Mouse (Mus musculus) C3H10T1/2 (cell line): Measurements from ENCODE around the gene Aldh3b2. TPM values are rescaled to one million over a fixed set of nuclear protein-coding genes. Genes with fewer than 3 reads are reported as not detected.

Source experiments
- polyA plus RNA-seq, 2 experiments: library from polyadenylated mRNA; unstranded; fragments of >200 nt; fragmentation: generic; extraction: Trizol; gene quantifications; one replicate each; pipeline ENCODE4 v1.2.1; 2012; ENCODE audit warnings: missing spikeins in 2 of 2

Aldh3b2 gene
- not detected for polyA plus RNA-seq

GRCm38 (mm10) chr19:3972229-3972628 lies at the start of gene Aldh3b2:
TSS of gene Aldh3b2 (plus strand) at chr19:3972328.

GRCm38 (mm10) chr19:3929211-3929941 lies 42.8 kb upstream of the Aldh3b2 start, which contains the start of gene Aldh3b1:
TSS of gene Aldh3b1 (minus strand) at chr19:3929808.

GRCm38 (mm10) chr19:3935032-3935895 lies 36.9 kb upstream of the Aldh3b2 start, which contains the start of gene Unc93b1:
TSS of gene Unc93b1 (plus strand) at chr19:3935186.

GRCm38 (mm10) chr19:3958470-3958869 lies 13.7 kb upstream of the Aldh3b2 start, which contains the start of gene Aldh3b3:
TSS of gene Aldh3b3 (plus strand) at chr19:3958645.

GRCm38 (mm10) chr19:3986334-3986733 lies 14.2 kb downstream of the Aldh3b2 start, which contains the start of gene Acy3:
TSS of gene Acy3 (plus strand) at chr19:3986570.

GRCm38 (mm10) chr19:3992416-3992815 lies 20.3 kb downstream of the Aldh3b2 start, which contains the start of gene Tbx10:
TSS of gene Tbx10 (plus strand) at chr19:3992752.

GRCm38 (mm10) chr19:4000119-4000900 lies 28.2 kb downstream of the Aldh3b2 start, which contains the start of the genes Nudt8 and Gm49405:
TSS of gene Nudt8 (plus strand) at chr19:4000580.
TSS of gene Gm49405 (plus strand) at chr19:4000626.

GRCm38 (mm10) chr19:4003112-4003511 lies 31.0 kb downstream of the Aldh3b2 start, which contains the start of gene Doc2g:
TSS of gene Doc2g (plus strand) at chr19:4003313.

GRCm38 (mm10) chr19:4012432-4013022 lies 40.4 kb downstream of the Aldh3b2 start, which contains the start of gene Ndufv1:
TSS of gene Ndufv1 (minus strand) at chr19:4012806.

Other genes with a start within 250 kb of the Aldh3b2 start
- 1 to 10 TPM in 1 of 2 experiments, under 1 TPM in 1; 0.35 to 8.2 TPM for gene Kmt5b, start 204.9 kb upstream of the Aldh3b2 start, polyA plus RNA-seq
- 10 to 100 TPM in 1 of 2 experiments, 1 to 10 TPM in 1; 3.8 to 19.2 TPM for gene Chka, start 120.6 kb upstream of the Aldh3b2 start, polyA plus RNA-seq
- 10 to 100 TPM; 46.1 to 53.3 TPM for gene Tcirg1, start 65.2 kb upstream of the Aldh3b2 start, polyA plus RNA-seq
- gene Ndufs8, start 59.6 kb upstream of the Aldh3b2 start, polyA plus RNA-seq = 100 to 1,000 TPM; 269 to 451 TPM
- gene Aldh3b1, start 42.5 kb upstream of the Aldh3b2 start, polyA plus RNA-seq = 1 to 10 TPM; 2.7 to 8.3 TPM
- gene Unc93b1, start 37.1 kb upstream of the Aldh3b2 start, polyA plus RNA-seq = under 1 TPM; 0.01 to 0.08 TPM
- gene Aldh3b3, start 13.7 kb upstream of the Aldh3b2 start, polyA plus RNA-seq = under 1 TPM in 1 of 2 experiments, not detected in 1; 0.01 TPM
- 10 to 100 TPM in 1 of 2 experiments, 1 to 10 TPM in 1; 7.4 to 28.3 TPM for gene Acy3, start 14.2 kb downstream of the Aldh3b2 start, polyA plus RNA-seq
- gene Tbx10, start 20.4 kb downstream of the Aldh3b2 start, polyA plus RNA-seq = under 1 TPM in 1 of 2 experiments, not detected in 1; 0.05 TPM
- 10 to 100 TPM; 41.3 to 59.9 TPM for gene Nudt8, start 28.3 kb downstream of the Aldh3b2 start, polyA plus RNA-seq
- gene Gm49405, start 28.3 kb downstream of the Aldh3b2 start, polyA plus RNA-seq = 1 to 10 TPM in 1 of 2 experiments, under 1 TPM in 1; 0.19 to 1.4 TPM
- gene Doc2g, start 31.0 kb downstream of the Aldh3b2 start, polyA plus RNA-seq = 1 to 10 TPM in 1 of 2 experiments, under 1 TPM in 1; 0.41 to 4.0 TPM
- 100 to 1,000 TPM; 253 to 401 TPM for gene Ndufv1, start 40.5 kb downstream of the Aldh3b2 start, polyA plus RNA-seq
- 1,000 to 10,000 TPM in 1 of 2 experiments, 100 to 1,000 TPM in 1; 849 to 1,247 TPM for gene Gstp1, start 65.7 kb downstream of the Aldh3b2 start, polyA plus RNA-seq
- gene Gstp2, start 73.7 kb downstream of the Aldh3b2 start, polyA plus RNA-seq = 10 to 100 TPM in 1 of 2 experiments, 1 to 10 TPM in 1; 1.8 to 13.9 TPM
- under 1 TPM; 0.15 to 0.18 TPM for gene Gstp3, start 87.2 kb downstream of the Aldh3b2 start, polyA plus RNA-seq
- not detected for gene Cabp2, start 109.2 kb downstream of the Aldh3b2 start, polyA plus RNA-seq
- gene Cdk2ap2, start 124.9 kb downstream of the Aldh3b2 start, polyA plus RNA-seq = 100 to 1,000 TPM in 1 of 2 experiments, 10 to 100 TPM in 1; 86.0 to 148 TPM
- 10 to 100 TPM; 48.2 to 61.6 TPM for gene Pitpnm1, start 127.7 kb downstream of the Aldh3b2 start, polyA plus RNA-seq
- gene Aip, start 153.5 kb downstream of the Aldh3b2 start, polyA plus RNA-seq = 100 to 1,000 TPM; 201 to 241 TPM
- under 1 TPM in 1 of 2 experiments, not detected in 1; 0.09 TPM for gene Gpr152, start 167.5 kb downstream of the Aldh3b2 start, polyA plus RNA-seq
- under 1 TPM; 0.14 to 0.38 TPM for gene Cabp4, start 171.7 kb downstream of the Aldh3b2 start, polyA plus RNA-seq
- gene Coro1b, start 176.3 kb downstream of the Aldh3b2 start, polyA plus RNA-seq = 100 to 1,000 TPM; 256 to 440 TPM
- 1 to 10 TPM; 6.5 to 9.5 TPM for gene Ptprcap, start 181.3 kb downstream of the Aldh3b2 start, polyA plus RNA-seq
- gene Rps6kb2, start 191.0 kb downstream of the Aldh3b2 start, polyA plus RNA-seq = 10 to 100 TPM; 28.6 to 29.9 TPM
- gene Carns1, start 203.2 kb downstream of the Aldh3b2 start, polyA plus RNA-seq = 10 to 100 TPM in 1 of 2 experiments, 1 to 10 TPM in 1; 1.8 to 16.2 TPM
- 1 to 10 TPM in 1 of 2 experiments, under 1 TPM in 1; 0.63 to 1.7 TPM for gene Tbc1d10c, start 219.0 kb downstream of the Aldh3b2 start, polyA plus RNA-seq
- 1,000 to 10,000 TPM in 1 of 2 experiments, 100 to 1,000 TPM in 1; 727 to 1,261 TPM for gene Ppp1ca, start 219.7 kb downstream of the Aldh3b2 start, polyA plus RNA-seq
- 10 to 100 TPM; 25.1 to 36.1 TPM for gene Rad9a, start 229.3 kb downstream of the Aldh3b2 start, polyA plus RNA-seq
- gene Clcf1, start 241.9 kb downstream of the Aldh3b2 start, polyA plus RNA-seq = 10 to 100 TPM in 1 of 2 experiments, 1 to 10 TPM in 1; 7.5 to 24.4 TPM
- gene AC109138.7, start 242.0 kb downstream of the Aldh3b2 start, polyA plus RNA-seq = 1 to 10 TPM in 1 of 2 experiments, not detected in 1; 3.9 TPM